Mouse (Mus musculus): ENCODE data around the gene Mapre1. TPM values are rescaled to one million over a fixed set of nuclear protein-coding genes. Genes with fewer than 3 reads are reported as not detected.
A peak's percentile ranks its signal among the peaks of the same experiment; 100 is the strongest.

The Mapre1 gene
- total RNA-seq, 4 experiments from 2014 or later: 72.9 to 117 (median 101) TPM

GRCm38 (mm10) chr2:153778638-153779362, 37.7 kb downstream of the Mapre1 start:
- peak; percentile 80 for DNase-seq

- DNase-seq: no peak
Observed at GRCm38 (mm10) chr2:153779394-153779981, 38.4 kb downstream of the Mapre1 start, which contains the start of gene Efcab8. TSS of gene Efcab8 (plus strand) at chr2:153779931.

GRCm38 (mm10) chr2:153781181-153781580, 40.1 kb downstream of the Mapre1 start:
- no peak for DNase-seq

DNA sequence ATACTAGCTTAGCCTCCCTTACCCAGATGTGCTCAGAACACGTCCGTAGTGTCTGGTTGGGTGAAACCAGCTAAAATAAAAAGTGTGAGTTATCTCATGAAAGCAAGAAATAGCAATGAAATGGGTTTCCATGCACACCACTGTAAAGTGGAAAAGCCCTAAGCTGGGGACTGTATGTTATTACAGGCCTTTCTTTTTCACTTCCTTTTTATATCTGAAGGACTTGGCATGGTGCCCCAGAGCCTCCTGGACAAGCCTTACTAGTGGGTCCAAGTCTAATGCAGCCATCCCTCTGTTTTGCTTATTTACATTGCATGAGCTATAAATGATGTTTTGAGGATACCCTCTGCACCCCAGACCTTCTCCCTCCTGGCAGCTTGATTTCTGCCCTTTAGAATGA, 43.6 kb downstream of the Mapre1 start:
- DNase-seq: no peak

DNA sequence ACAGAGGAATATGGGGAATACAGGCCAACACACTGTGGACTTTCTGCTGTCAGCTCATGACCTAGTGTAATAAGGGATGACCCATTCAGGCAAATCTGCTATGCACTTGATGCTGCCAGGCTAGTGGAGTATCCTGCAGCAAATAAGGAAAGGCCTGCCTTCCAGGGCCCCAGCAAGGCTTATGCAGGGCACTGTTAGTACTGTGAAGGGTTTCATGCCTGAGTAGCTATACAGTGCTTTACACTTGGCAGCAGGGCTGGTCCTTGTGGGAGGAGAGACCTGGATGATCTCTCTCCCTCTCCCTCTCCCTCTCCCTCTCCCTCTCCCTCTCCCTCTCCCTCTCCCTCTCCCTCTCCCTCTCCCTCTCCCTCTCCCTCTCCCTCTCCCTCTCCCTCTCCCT, 52.3 kb downstream of the Mapre1 start:
- no peak for DNase-seq

GRCm38 (mm10) chr2:153795090-153795489, 54.0 kb downstream of the Mapre1 start:
- DNase-seq: no peak

- DNase-seq: peak; percentile 58
Observed at GRCm38 (mm10) chr2:153807464-153807863, 66.4 kb downstream of the Mapre1 start.

DNA sequence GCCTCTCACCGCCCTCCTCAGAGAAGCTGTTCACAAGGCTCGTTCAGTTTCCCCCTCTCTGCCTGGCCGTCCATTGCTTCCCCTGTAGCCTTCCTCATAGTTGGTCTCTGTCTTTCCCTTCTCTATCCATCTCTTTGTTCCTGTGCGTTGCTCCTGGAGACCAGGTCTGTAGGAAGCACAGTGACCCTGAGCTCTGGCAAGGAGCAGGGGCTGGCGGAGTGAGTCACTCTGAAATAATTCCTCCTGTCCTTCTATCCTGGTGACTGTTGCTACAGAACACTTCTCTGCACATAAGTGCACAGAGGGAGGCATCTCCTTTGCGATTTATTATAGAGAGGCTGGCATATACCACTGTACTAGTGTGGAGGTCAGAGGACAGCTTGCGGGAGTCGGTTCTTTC, 67.1 kb downstream of the Mapre1 start:
- peak; percentile 70 for DNase-seq

DNA sequence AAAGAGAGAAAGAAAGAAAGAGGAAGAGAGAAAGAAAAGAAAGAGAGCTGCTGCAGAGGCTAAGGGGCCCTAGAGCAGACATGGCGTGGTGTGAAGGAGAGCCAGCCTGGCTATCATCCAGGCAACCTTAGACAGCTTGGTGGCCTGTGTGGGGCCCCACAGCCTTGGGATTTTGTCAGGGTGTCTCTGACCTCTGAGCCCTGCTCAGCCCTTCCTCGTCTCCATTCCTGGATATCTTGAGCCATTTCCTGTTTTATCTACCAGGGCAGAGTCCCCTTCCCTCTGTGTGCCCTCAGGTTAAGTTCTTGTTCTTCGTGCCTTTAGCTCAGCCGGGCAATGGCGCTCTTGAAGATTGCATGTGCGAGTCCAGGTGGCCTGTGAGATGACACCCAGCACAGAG, 67.8 kb downstream of the Mapre1 start:
- DNase-seq: no peak

DNA sequence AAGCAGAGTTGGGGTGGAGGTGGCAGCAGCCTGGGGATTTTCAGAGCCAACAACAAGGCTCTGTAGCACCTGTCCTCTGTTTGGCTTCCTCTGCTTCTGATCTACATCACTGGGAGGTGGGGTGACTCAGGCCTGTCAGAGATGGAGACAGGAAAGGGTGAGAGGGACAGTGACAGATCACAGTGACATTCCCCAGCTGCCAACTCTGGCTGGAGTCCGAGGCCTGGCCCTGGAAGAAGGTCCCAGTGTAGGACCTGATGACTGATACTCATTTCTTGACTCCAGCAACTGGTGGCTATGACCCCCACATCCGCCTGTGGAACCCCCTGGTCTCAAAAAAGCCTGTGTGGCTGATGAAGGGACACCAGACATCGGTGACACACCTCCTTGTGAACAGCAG, 68.8 kb downstream of the Mapre1 start:
- peak; percentile 81 for DNase-seq

DNA sequence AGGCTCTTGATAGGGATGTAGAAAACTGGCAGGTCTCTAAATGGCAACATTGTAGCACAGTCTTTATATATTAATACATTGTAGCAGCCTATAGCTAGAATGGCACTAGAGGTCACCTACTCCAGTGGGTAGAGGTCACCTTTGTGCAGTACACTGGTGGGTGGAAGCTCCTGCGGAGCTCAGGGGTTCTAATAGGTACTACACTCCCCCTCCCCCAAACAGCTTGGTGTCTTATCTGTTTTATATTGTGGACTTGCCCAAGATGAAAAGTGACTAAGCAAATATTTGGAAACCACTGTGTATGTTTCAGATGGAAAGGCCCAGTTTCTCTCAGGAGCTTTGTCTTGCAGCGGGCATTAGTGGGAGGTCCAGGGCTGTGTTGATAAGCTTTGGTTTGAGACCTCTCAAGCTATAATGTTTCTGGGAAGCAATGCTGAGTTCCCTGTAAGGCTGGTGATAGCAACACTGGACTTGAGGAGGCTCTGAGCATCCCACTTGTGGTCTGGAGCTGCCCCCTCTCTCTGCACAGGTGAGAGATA, 81.0 kb downstream of the Mapre1 start:
- no peak for DNase-seq

Other genes with a start within 250 kb of the Mapre1 start
- not detected for gene 4930404H24Rik, start 248.5 kb upstream of the Mapre1 start, total RNA-seq (2022)
- 10 to 100 TPM in 3 of 4 experiments, 1 to 10 TPM in 1; 9.9 to 19.6 (median 12.8) TPM for gene Nol4l, start 211.3 kb upstream of the Mapre1 start, total RNA-seq (2022)
- 10 to 100 TPM; 39.0 to 48.0 (median 45.0) TPM for gene Commd7, start 108.5 kb upstream of the Mapre1 start, total RNA-seq (2022)
- 1 to 10 TPM; 2.1 to 3.9 (median 2.8) TPM for gene Dnmt3b, start 91.8 kb upstream of the Mapre1 start, total RNA-seq (2022)
- gene Dnmt3c, start 44.6 kb upstream of the Mapre1 start, total RNA-seq (2022): not detected
- under 1 TPM; 0.12 to 0.80 (median 0.63) TPM for gene Efcab8, start 38.7 kb downstream of the Mapre1 start, total RNA-seq (2022)
- gene Sun5, start 129.8 kb downstream of the Mapre1 start, total RNA-seq (2022): not detected
- gene Bpifb2, start 133.8 kb downstream of the Mapre1 start, total RNA-seq (2022): under 1 TPM in 1 of 4 experiments, not detected in 3; 0.17 TPM
- gene Bpifb6, start 159.1 kb downstream of the Mapre1 start, total RNA-seq (2022): 1 to 10 TPM in 2 of 4 experiments, under 1 TPM in 1, not detected in 1; 0.30 to 6.2 (median 4.9) TPM
- gene Bpifb3, start 177.0 kb downstream of the Mapre1 start, total RNA-seq (2022): not detected
- gene Bpifb4, start 196.9 kb downstream of the Mapre1 start, total RNA-seq (2022): under 1 TPM in 2 of 4 experiments, not detected in 2; 0.44 to 0.59 TPM
- under 1 TPM in 1 of 4 experiments, not detected in 3; 0.17 TPM for gene Bpifa6, start 233.7 kb downstream of the Mapre1 start, total RNA-seq (2022)

Data from adrenal gland, adult 8-10 months (tissue).